Mouse (Mus musculus) forebrain, embryonic 11.5 days (tissue): Measurements from ENCODE around the gene Caln1. TPM values are rescaled to one million over a fixed set of nuclear protein-coding genes. Genes with fewer than 3 reads are reported as not detected.

ENCODE experiments used
- ATAC-seq: fragments of 200-750 bp; cut with Nextera tagmentation; replicated peaks from 2 replicates; pipeline ENCODE4 v1.8.0; 2017; ENCODE audit warnings: moderate TSS enrichment; ENCODE audit not compliant: low FRiP score
- DNase-seq: peaks from one replicate; pipeline ENCODE4 v3.0.0-alpha.2; 2017; ENCODE audit warnings: low spot score
- H3K27ac ChIP-seq: fragments of 300-500 bp; sonication (generic); 2 replicates; pipeline ENCODE4 v1.5.1; 2014; ENCODE audit warnings: low read depth, low read length
- H3K27me3 ChIP-seq: fragments of 300-500 bp; sonication (generic); 2 replicates; pipeline ENCODE4 v1.6.1; 2014; ENCODE audit warnings: mild to moderate bottlenecking, low read length, mixed read lengths; ENCODE audit not compliant: control insufficient read depth, insufficient read depth
- H3K36me3 ChIP-seq: fragments of 300-500 bp; sonication (generic); 2 replicates; pipeline ENCODE4 v1.6.1; 2014; ENCODE audit warnings: mild to moderate bottlenecking, low read length, moderate library complexity, mixed read lengths; ENCODE audit not compliant: control insufficient read depth, insufficient read depth
- H3K4me1 ChIP-seq: fragments of 300-500 bp; sonication (generic); replicated peaks from 2 replicates; pipeline ENCODE4 v1.6.1; 2014; ENCODE audit warnings: low read length, mixed read lengths; ENCODE audit not compliant: control insufficient read depth, insufficient read depth
- H3K4me2 ChIP-seq: fragments of 300-500 bp; sonication (generic); 2 replicates; pipeline ENCODE4 v1.6.1; 2014; ENCODE audit warnings: low read depth, mild to moderate bottlenecking, low read length, moderate library complexity, mixed read lengths; ENCODE audit not compliant: severe bottlenecking
- H3K4me3 ChIP-seq: fragments of 300-500 bp; sonication (generic); 2 replicates; pipeline ENCODE4 v1.5.1; 2014; ENCODE audit warnings: low read depth, low read length
- H3K9ac ChIP-seq: fragments of 300-500 bp; sonication (generic); 2 replicates; pipeline ENCODE4 v1.6.1; 2014; ENCODE audit warnings: low read length
- H3K9me3 ChIP-seq: fragments of 300-500 bp; sonication (generic); 2 replicates; pipeline ENCODE4 v1.6.1; 2016; ENCODE audit warnings: low read length, mixed read lengths; ENCODE audit not compliant: control insufficient read depth
- WGBS: fragments of 180-500 bp; shearing (Covaris S2); extraction: QIAGEN DNeasy Blood & Tissue Kit; methylation state at CpG from one replicate; pipeline ENCODE4 v1.1.7; 2014; 5-methylcytosine and 5-hydroxymethylcytosine counted together
- polyA plus RNA-seq: library from polyadenylated mRNA; unstranded; fragments of >200 nt; fragmentation: Nextera tagmentation; extraction: Ambion mirVana; gene quantifications from 2 replicates; pipeline ENCODE4 v1.2.1, GENCODE M21; 2014

The Caln1 gene
- polyA plus RNA-seq, 1 experiment from 2014 or later, result 0.33 TPM

- Histone ChIP-seq H3K9ac (no peak overlapping the region), H3K4me1 (no peaks in the 10 kb centered on the region), H3K4me2 (no peak overlapping the region), H3K27me3 (no peaks in the 10 kb centered on the region), H3K4me3 (no peak overlapping the region), H3K36me3 (no peaks in the 10 kb centered on the region), H3K9me3 (no peaks in the 10 kb centered on the region), H3K27ac (no peak overlapping the region)
- ATAC-seq (no peak), DNase-seq (no peak)
- WGBS, result 79% methylated on average over 10 of the region's 10 CpGs
Observed at GRCm38 (mm10) chr5:130472209-130472608, 103.0 kb downstream of the Caln1 start.

- ATAC-seq, result no peak
- Histone ChIP-seq H3K9me3 (no peaks in the 10 kb centered on the region), H3K4me3 (no peak overlapping the region), H3K36me3 (no peaks in the 10 kb centered on the region), H3K27ac (no peak overlapping the region), H3K4me2 (no peak overlapping the region), H3K27me3 (no peaks in the 10 kb centered on the region), H3K4me1 (no peaks in the 10 kb centered on the region), H3K9ac (no peak overlapping the region)
- no peak for DNase-seq
- 90% methylated on average over 6 of the region's 6 CpGs for WGBS
Observed at GRCm38 (mm10) chr5:130474876-130475275, 105.6 kb downstream of the Caln1 start.

- no peaks in the 10 kb centered on the region for H3K27me3 ChIP-seq
- ATAC-seq (no peak), DNase-seq (no peak)
- no peaks in the 10 kb centered on the region for H3K36me3 ChIP-seq
- H3K9me3 ChIP-seq, result no peaks in the 10 kb centered on the region
- H3K27ac ChIP-seq, result no peak overlapping the region
- H3K9ac ChIP-seq, result no peak overlapping the region
- no peak overlapping the region for H3K4me3 ChIP-seq
- H3K4me2 ChIP-seq, result no peak overlapping the region
- no peaks in the 10 kb centered on the region for H3K4me1 ChIP-seq
- WGBS, result 72% methylated on average over 12 of the region's 12 CpGs
Observed at GRCm38 (mm10) chr5:130476741-130477140, 107.5 kb downstream of the Caln1 start.

GRCm38 (mm10) chr5:130480290-130480689, 111.0 kb downstream of the Caln1 start:
- ATAC-seq, result no peak
- H3K27me3 ChIP-seq, result no peaks in the 10 kb centered on the region
- no peak overlapping the region for H3K27ac ChIP-seq
- H3K9ac ChIP-seq, result no peak overlapping the region
- H3K4me2 ChIP-seq, result no peak overlapping the region
- H3K4me1 ChIP-seq, result no peaks in the 10 kb centered on the region
- no peaks in the 10 kb centered on the region for H3K9me3 ChIP-seq
- 85% methylated on average over 1 of the region's 1 CpGs for WGBS
- H3K36me3 ChIP-seq, result no peaks in the 10 kb centered on the region
- DNase-seq, result no peak
- no peak overlapping the region for H3K4me3 ChIP-seq

GRCm38 (mm10) chr5:130491471-130491870, 122.2 kb downstream of the Caln1 start:
- Histone ChIP-seq H3K4me3 (no peak overlapping the region), H3K9ac (no peak overlapping the region), H3K4me2 (no peak overlapping the region), H3K36me3 (no peaks in the 10 kb centered on the region), H3K27ac (no peak overlapping the region), H3K27me3 (no peaks in the 10 kb centered on the region), H3K9me3 (no peaks in the 10 kb centered on the region), H3K4me1 (no peaks in the 10 kb centered on the region)
- 91% methylated on average over 5 of the region's 5 CpGs for WGBS
- no peak for ATAC-seq
- DNase-seq, result no peak

GRCm38 (mm10) chr5:130492305-130492704, 123.0 kb downstream of the Caln1 start:
- ATAC-seq (no peak), DNase-seq (no peak)
- Histone ChIP-seq H3K4me3 (no peak overlapping the region), H3K4me1 (no peaks in the 10 kb centered on the region), H3K27ac (no peak overlapping the region), H3K27me3 (no peaks in the 10 kb centered on the region), H3K9ac (no peak overlapping the region), H3K9me3 (no peaks in the 10 kb centered on the region), H3K4me2 (no peak overlapping the region), H3K36me3 (no peaks in the 10 kb centered on the region)
- WGBS, result 89% methylated on average over 7 of the region's 7 CpGs

GRCm38 (mm10) chr5:130502541-130502940, 133.3 kb downstream of the Caln1 start:
- DNase-seq (no peak), ATAC-seq (no peak)
- Histone ChIP-seq H3K9me3 (no peaks in the 10 kb centered on the region), H3K36me3 (no peaks in the 10 kb centered on the region), H3K27me3 (no peaks in the 10 kb centered on the region), H3K4me3 (no peak overlapping the region), H3K4me2 (no peak overlapping the region), H3K9ac (no peak overlapping the region), H3K27ac (no peak overlapping the region), H3K4me1 (no peaks in the 10 kb centered on the region)
- 85% methylated on average over 9 of the region's 9 CpGs for WGBS

- Histone ChIP-seq H3K9me3 (no peaks in the 10 kb centered on the region), H3K36me3 (no peaks in the 10 kb centered on the region), H3K27me3 (no peaks in the 10 kb centered on the region), H3K4me1 (no peaks in the 10 kb centered on the region), H3K4me3 (no peak overlapping the region), H3K9ac (no peak overlapping the region), H3K4me2 (no peak overlapping the region), H3K27ac (no peak overlapping the region)
- ATAC-seq, result no peak
- 86% methylated on average over 5 of the region's 5 CpGs for WGBS
- DNase-seq, result no peak
Observed at GRCm38 (mm10) chr5:130504891-130505290, 135.6 kb downstream of the Caln1 start.

- H3K9me3 ChIP-seq, result no peaks in the 10 kb centered on the region
- H3K27ac ChIP-seq, result no peak overlapping the region
- no peaks in the 10 kb centered on the region for H3K27me3 ChIP-seq
- WGBS, result 91% methylated on average over 2 of the region's 2 CpGs
- H3K4me3 ChIP-seq, result no peak overlapping the region
- DNase-seq, result no peak
- no peak overlapping the region for H3K9ac ChIP-seq
- H3K36me3 ChIP-seq, result no peaks in the 10 kb centered on the region
- no peak for ATAC-seq
- no peak overlapping the region for H3K4me2 ChIP-seq
- H3K4me1 ChIP-seq, result no peaks in the 10 kb centered on the region
Observed at GRCm38 (mm10) chr5:130510516-130510915, 141.3 kb downstream of the Caln1 start.
